In genomic region chr13:12680954-12681571, GRCm38 (mm10) we compare ENCODE assay signal across 8 mouse cellular contexts.
A peak's percentile ranks its signal among the peaks of the same experiment; 100 is the strongest.
DNase-seq lines count a peak whose midpoint lies in the region; ATAC-seq and TF ChIP-seq lines count a peak whose summit lies in the region.
"Not testable (repeated sequence)": the region's sequence is repeated elsewhere in the genome, so short reads cannot be mapped to it uniquely, and the experiment has no call there.

No protein-coding gene starts in this region.

- H3K4me2 ChIP-seq in forebrain, embryonic 12.5 days; hindbrain, embryonic 13.5 days; intestine, embryonic 15.5 days (replicated peaks); kidney, postnatal 0 days (ENCODE audit: low read length); lung, embryonic 14.5 days; midbrain, embryonic 14.5 days (ENCODE audit: low read length); neural tube, embryonic 14.5 days (ENCODE audit: low read depth, low read length): not testable (repeated sequence)

- DNase-seq in heart, adult 11 months, result peak; percentile 43
- DNase-seq in kidney, postnatal 0 days (ENCODE audit: low spot score); lung, embryonic 14.5 days; midbrain, embryonic 14.5 days: not testable (repeated sequence)

- not testable (repeated sequence) for H3K9ac ChIP-seq in forebrain, embryonic 12.5 days; hindbrain, embryonic 13.5 days; intestine, embryonic 15.5 days; kidney, postnatal 0 days (ENCODE audit: low read depth, low read length); lung, embryonic 14.5 days; midbrain, embryonic 14.5 days (replicated peaks; ENCODE audit: low read length); neural tube, embryonic 14.5 days (replicated peaks; ENCODE audit: low read depth, low read length)

- TF ChIP-seq CTCF in kidney, postnatal 0 days (IDR thresholded peaks at IDR 0.05; ENCODE audit: low read depth); lung, embryonic 14.5 days (IDR thresholded peaks at IDR 0.05; ENCODE audit: low read depth): not testable (repeated sequence)

- H3K27ac ChIP-seq in forebrain, embryonic 12.5 days; hindbrain, embryonic 13.5 days; intestine, embryonic 15.5 days; kidney, postnatal 0 days; lung, embryonic 14.5 days (ENCODE audit: low read depth); midbrain, embryonic 14.5 days (replicated peaks; ENCODE audit: low read depth, low read length); neural tube, embryonic 14.5 days (ENCODE audit: low read depth, low read length): not testable (repeated sequence)

- not testable (repeated sequence) for H3K9me3 ChIP-seq in forebrain, embryonic 12.5 days; hindbrain, embryonic 13.5 days; intestine, embryonic 15.5 days; kidney, postnatal 0 days (replicated peaks; ENCODE audit: low read length); lung, embryonic 14.5 days (ENCODE audit: low read depth, low read length); midbrain, embryonic 14.5 days (ENCODE audit: control insufficient read depth, low read length); neural tube, embryonic 14.5 days (ENCODE audit: control insufficient read depth, low read length)

- WGBS in forebrain, embryonic 12.5 days, result 89% methylated on average over 5 of the region's 6 CpGs
- 81% methylated on average over 5 of the region's 6 CpGs for WGBS in hindbrain, embryonic 13.5 days
- WGBS in intestine, embryonic 15.5 days, result 76% methylated on average over 4 of the region's 6 CpGs
- WGBS in kidney, postnatal 0 days, result 87% methylated on average over 3 of the region's 6 CpGs
- WGBS in lung, embryonic 14.5 days, result 71% methylated on average over 4 of the region's 6 CpGs
- WGBS in midbrain, embryonic 14.5 days, result 84% methylated on average over 4 of the region's 6 CpGs
- WGBS in neural tube, embryonic 14.5 days, result 88% methylated on average over 4 of the region's 6 CpGs

- peak; percentile 51 for ATAC-seq in forebrain, embryonic 12.5 days (ENCODE audit: low FRiP score)
- ATAC-seq in hindbrain, embryonic 13.5 days (ENCODE audit: low FRiP score), result peak; percentile 73
- peak; percentile 58; the same call in 1 of the 2 replicates for ATAC-seq in intestine, embryonic 15.5 days
- ATAC-seq in kidney, postnatal 0 days (replicated peaks; ENCODE audit: low FRiP score, low read depth), result peak; percentile 38
- ATAC-seq in lung, embryonic 14.5 days (ENCODE audit: insufficient read depth), result peak; percentile 68; the same call in 1 of the 2 replicates
- ATAC-seq in midbrain, embryonic 14.5 days (ENCODE audit: low FRiP score, low TSS enrichment), result peak; percentile 53
- ATAC-seq in neural tube, embryonic 14.5 days (ENCODE audit: low read depth), result peak; percentile 73

- not testable (repeated sequence) for H3K27me3 ChIP-seq in forebrain, embryonic 12.5 days; hindbrain, embryonic 13.5 days; intestine, embryonic 15.5 days (replicated peaks); kidney, postnatal 0 days (ENCODE audit: insufficient read depth, low read length); lung, embryonic 14.5 days (ENCODE audit: insufficient read depth, low read length); midbrain, embryonic 14.5 days (ENCODE audit: control insufficient read depth, insufficient read depth, low read length); neural tube, embryonic 14.5 days (ENCODE audit: control insufficient read depth, insufficient read depth, low read length)

- H3K4me1 ChIP-seq in forebrain, embryonic 12.5 days; hindbrain, embryonic 13.5 days (replicated peaks); intestine, embryonic 15.5 days (replicated peaks); kidney, postnatal 0 days (replicated peaks; ENCODE audit: insufficient read depth, low read length); lung, embryonic 14.5 days (ENCODE audit: insufficient read depth); midbrain, embryonic 14.5 days (ENCODE audit: control insufficient read depth, insufficient read depth, low read length); neural tube, embryonic 14.5 days (ENCODE audit: control insufficient read depth, insufficient read depth, low read length): not testable (repeated sequence)

- not testable (repeated sequence) for H3K36me3 ChIP-seq in forebrain, embryonic 12.5 days (replicated peaks); hindbrain, embryonic 13.5 days; intestine, embryonic 15.5 days; kidney, postnatal 0 days (ENCODE audit: insufficient read depth, low read length); lung, embryonic 14.5 days (ENCODE audit: insufficient read depth); midbrain, embryonic 14.5 days (ENCODE audit: control insufficient read depth, insufficient read depth, low read length); neural tube, embryonic 14.5 days (ENCODE audit: control insufficient read depth, insufficient read depth, low read length)

- H3K4me3 ChIP-seq in forebrain, embryonic 12.5 days (replicated peaks); hindbrain, embryonic 13.5 days; intestine, embryonic 15.5 days (replicated peaks); kidney, postnatal 0 days (replicated peaks; ENCODE audit: low read depth, low read length); lung, embryonic 14.5 days (ENCODE audit: low read depth, low read length); midbrain, embryonic 14.5 days (replicated peaks; ENCODE audit: low read depth, low read length); neural tube, embryonic 14.5 days (ENCODE audit: low read depth, low read length): not testable (repeated sequence)
